Mouse (Mus musculus) stomach, embryonic 14.5 days (tissue): ENCODE data around the gene Kctd6. TPM values are rescaled to one million over a fixed set of nuclear protein-coding genes. Genes with fewer than 3 reads are reported as not detected.
"Not testable (repeated sequence)": the region's sequence is repeated elsewhere in the genome, so short reads cannot be mapped to it uniquely, and the experiment has no call there.

Experiments used
- ATAC-seq: fragments of 200-750 bp; cut with Nextera tagmentation; 2 replicates; pipeline ENCODE4 v1.8.0; 2017; ENCODE audit warnings: low read depth, moderate TSS enrichment; ENCODE audit not compliant: insufficient number of reproducible peaks, insufficient read depth, low FRiP score
- H3K27ac ChIP-seq: fragments of 300-500 bp; sonication (generic); 2 replicates; pipeline ENCODE4 v1.5.1; 2014; ENCODE audit warnings: mild to moderate bottlenecking, low read length, moderate library complexity, mixed read lengths
- H3K27me3 ChIP-seq: fragments of 300-500 bp; sonication (generic); 2 replicates; pipeline ENCODE4 v1.6.1; 2014; ENCODE audit warnings: low read length, control low read depth, mixed read lengths; ENCODE audit not compliant: control insufficient read depth, insufficient read depth
- H3K36me3 ChIP-seq: fragments of 300-500 bp; sonication (generic); 2 replicates; pipeline ENCODE4 v1.6.1; 2014; ENCODE audit warnings: mild to moderate bottlenecking, control low read depth, low read length, moderate library complexity, mixed read lengths; ENCODE audit not compliant: control insufficient read depth, insufficient read depth
- H3K4me1 ChIP-seq: fragments of 300-500 bp; sonication (generic); 2 replicates; pipeline ENCODE4 v1.6.1; 2014; ENCODE audit warnings: low read length, control low read depth, mixed read lengths; ENCODE audit not compliant: control insufficient read depth, insufficient read depth
- H3K4me2 ChIP-seq: fragments of 300-500 bp; sonication (generic); replicated peaks from 2 replicates; pipeline ENCODE4 v1.6.1; 2014; ENCODE audit warnings: low read depth, low read length, control low read depth
- H3K4me3 ChIP-seq: fragments of 300-500 bp; sonication (generic); 2 replicates; pipeline ENCODE4 v1.5.1; 2014; ENCODE audit warnings: low read depth, low read length, control low read depth
- H3K9ac ChIP-seq: fragments of 300-500 bp; sonication (generic); replicated peaks from 2 replicates; pipeline ENCODE4 v1.6.1; 2014; ENCODE audit warnings: low read depth, mild to moderate bottlenecking, control low read depth, low read length, moderate library complexity, mixed read lengths
- H3K9me3 ChIP-seq: fragments of 300-500 bp; sonication (generic); 2 replicates; pipeline ENCODE4 v1.6.1; 2016; ENCODE audit warnings: low read depth, low read length, control low read depth; ENCODE audit not compliant: control insufficient read depth
- WGBS: fragments of 180-500 bp; shearing (Covaris S2); extraction: QIAGEN DNeasy Blood & Tissue Kit; methylation state at CpG from one replicate; pipeline ENCODE4 v1.1.7; 2014; 5-methylcytosine and 5-hydroxymethylcytosine counted together
- polyA plus RNA-seq: library from polyadenylated mRNA; unstranded; fragments of >200 nt; fragmentation: Nextera tagmentation; extraction: Ambion mirVana; gene quantifications from 2 replicates; pipeline ENCODE4 v1.2.1, GENCODE M21; 2014

Gene Kctd6
- 4.8 and 7.1 TPM in 2 replicates for polyA plus RNA-seq

- H3K9me3 ChIP-seq: no peaks in the 10 kb centered on the region
- peak within 1 kb of the TSS; percentile 90 for H3K4me2 ChIP-seq
- no peaks in the 10 kb centered on the region for H3K36me3 ChIP-seq
- H3K4me3 ChIP-seq: peak within 1 kb of the TSS; percentile 70
- H3K27me3 ChIP-seq: no peaks in the 10 kb centered on the region
- WGBS: 0% methylated on average over 35 of the region's 49 CpGs
- H3K4me1 ChIP-seq: 0 out of 2 replicates have a peak, but pooled peaks cover 4% of the 10 kb centered on the region
- peak; percentile 98 for ATAC-seq
- peak within 1 kb of the TSS; percentile 80 for H3K9ac ChIP-seq
- peak within 1 kb of the TSS; percentile 63 for H3K27ac ChIP-seq
Observed at GRCm38 (mm10) chr14:8213803-8214224, at the start of gene Kctd6. Gene Kctd6 (plus strand): TSS chr14:8214140.

- ATAC-seq: no peak
- H3K4me3 ChIP-seq: no peak overlapping the region
- no peaks in the 10 kb centered on the region for H3K27me3 ChIP-seq
- no peak overlapping the region for H3K9ac ChIP-seq
- no peak overlapping the region for H3K4me2 ChIP-seq
- WGBS: 76% methylated on average over 7 of the region's 7 CpGs
- H3K27ac ChIP-seq: no peak overlapping the region
- no peaks in the 10 kb centered on the region for H3K4me1 ChIP-seq
- peaks cover 62% of the 10 kb centered on the region for H3K36me3 ChIP-seq
- H3K9me3 ChIP-seq: no peaks in the 10 kb centered on the region
Observed at GRCm38 (mm10) chr14:8164463-8164862, 49.5 kb upstream of the Kctd6 start.

GRCm38 (mm10) chr14:8172507-8173410 is 41.2 kb upstream of the Kctd6 start, which contains the start of gene Pdhb:
Gene Pdhb (minus strand): TSS chr14:8173025.
- Histone ChIP-seq H3K4me3 (peak within 1 kb of the TSS; percentile 98), H3K4me1 (peaks cover 8% of the 10 kb centered on the region; the same call in 1 of the 2 replicates), H3K27ac (peak within 1 kb of the TSS; percentile 72), H3K4me2 (peak within 1 kb of the TSS; percentile 74), H3K9me3 (no peaks in the 10 kb centered on the region), H3K9ac (peak within 1 kb of the TSS; percentile 86), H3K27me3 (no peaks in the 10 kb centered on the region), H3K36me3 (peaks cover 20% of the 10 kb centered on the region)
- WGBS: under 1% methylated on average over 64 of the region's 64 CpGs
- peak; percentile 99 for ATAC-seq

- Histone ChIP-seq H3K4me3 (peak overlapping the region; percentile 98), H3K36me3 (peaks cover 11% of the 10 kb centered on the region), H3K27ac (peak overlapping the region; percentile 67), H3K4me2 (peak overlapping the region; percentile 74), H3K9ac (peak overlapping the region; percentile 38; the same call in 1 of the 2 replicates)
- H3K9me3 ChIP-seq, ATAC-seq, H3K4me1 ChIP-seq, H3K27me3 ChIP-seq: not testable (repeated sequence)
- 18% methylated on average over 5 of the region's 7 CpGs for WGBS
Observed at GRCm38 (mm10) chr14:8173542-8174250, 40.2 kb upstream of the Kctd6 start.

- H3K27ac ChIP-seq: no peak overlapping the region
- peaks cover 4% of the 10 kb centered on the region for H3K36me3 ChIP-seq
- H3K4me2 ChIP-seq: no peak overlapping the region
- H3K4me3 ChIP-seq: no peak overlapping the region
- WGBS: 88% methylated on average over 5 of the region's 5 CpGs
- no peaks in the 10 kb centered on the region for H3K27me3 ChIP-seq
- no peaks in the 10 kb centered on the region for H3K9me3 ChIP-seq
- no peak for ATAC-seq
- H3K4me1 ChIP-seq: peaks cover 8% of the 10 kb centered on the region; the same call in 1 of the 2 replicates
- no peak overlapping the region for H3K9ac ChIP-seq
Observed at GRCm38 (mm10) chr14:8174634-8175033, 39.3 kb upstream of the Kctd6 start.

GRCm38 (mm10) chr14:8176251-8176650 is 37.7 kb upstream of the Kctd6 start:
- Histone ChIP-seq H3K36me3 (no peaks in the 10 kb centered on the region), H3K4me2 (no peak overlapping the region), H3K9ac (no peak overlapping the region), H3K27me3 (no peaks in the 10 kb centered on the region), H3K27ac (no peak overlapping the region), H3K4me1 (peaks cover 8% of the 10 kb centered on the region; the same call in 1 of the 2 replicates), H3K9me3 (no peaks in the 10 kb centered on the region), H3K4me3 (no peak overlapping the region)
- 64% methylated on average over 5 of the region's 5 CpGs for WGBS
- ATAC-seq: no peak

GRCm38 (mm10) chr14:8180371-8181035 is 33.4 kb upstream of the Kctd6 start:
- no peak overlapping the region for H3K4me2 ChIP-seq
- no peaks in the 10 kb centered on the region for H3K9me3 ChIP-seq
- 78% methylated on average over 4 of the region's 4 CpGs for WGBS
- H3K4me1 ChIP-seq: no peaks in the 10 kb centered on the region
- H3K9ac ChIP-seq: no peak overlapping the region
- H3K27me3 ChIP-seq: no peaks in the 10 kb centered on the region
- H3K4me3 ChIP-seq: no peak overlapping the region
- H3K36me3 ChIP-seq: no peaks in the 10 kb centered on the region
- ATAC-seq: no peak
- H3K27ac ChIP-seq: no peak overlapping the region

GRCm38 (mm10) chr14:8183330-8183729 is 30.6 kb upstream of the Kctd6 start:
- Histone ChIP-seq H3K27me3 (no peaks in the 10 kb centered on the region), H3K9ac (no peak overlapping the region), H3K4me2 (no peak overlapping the region), H3K36me3 (no peaks in the 10 kb centered on the region), H3K9me3 (no peaks in the 10 kb centered on the region), H3K4me3 (no peak overlapping the region), H3K4me1 (no peaks in the 10 kb centered on the region), H3K27ac (no peak overlapping the region)
- 63% methylated on average over 3 of the region's 3 CpGs for WGBS
- ATAC-seq: no peak
